Mouse (Mus musculus): ENCODE measurements around the gene Krt82. TPM values are rescaled to one million over a fixed set of nuclear protein-coding genes. Genes with fewer than 3 reads are reported as not detected.

Krt82 gene
- polyA plus RNA-seq, 1 experiment from 2014 or later = not detected

DNA sequence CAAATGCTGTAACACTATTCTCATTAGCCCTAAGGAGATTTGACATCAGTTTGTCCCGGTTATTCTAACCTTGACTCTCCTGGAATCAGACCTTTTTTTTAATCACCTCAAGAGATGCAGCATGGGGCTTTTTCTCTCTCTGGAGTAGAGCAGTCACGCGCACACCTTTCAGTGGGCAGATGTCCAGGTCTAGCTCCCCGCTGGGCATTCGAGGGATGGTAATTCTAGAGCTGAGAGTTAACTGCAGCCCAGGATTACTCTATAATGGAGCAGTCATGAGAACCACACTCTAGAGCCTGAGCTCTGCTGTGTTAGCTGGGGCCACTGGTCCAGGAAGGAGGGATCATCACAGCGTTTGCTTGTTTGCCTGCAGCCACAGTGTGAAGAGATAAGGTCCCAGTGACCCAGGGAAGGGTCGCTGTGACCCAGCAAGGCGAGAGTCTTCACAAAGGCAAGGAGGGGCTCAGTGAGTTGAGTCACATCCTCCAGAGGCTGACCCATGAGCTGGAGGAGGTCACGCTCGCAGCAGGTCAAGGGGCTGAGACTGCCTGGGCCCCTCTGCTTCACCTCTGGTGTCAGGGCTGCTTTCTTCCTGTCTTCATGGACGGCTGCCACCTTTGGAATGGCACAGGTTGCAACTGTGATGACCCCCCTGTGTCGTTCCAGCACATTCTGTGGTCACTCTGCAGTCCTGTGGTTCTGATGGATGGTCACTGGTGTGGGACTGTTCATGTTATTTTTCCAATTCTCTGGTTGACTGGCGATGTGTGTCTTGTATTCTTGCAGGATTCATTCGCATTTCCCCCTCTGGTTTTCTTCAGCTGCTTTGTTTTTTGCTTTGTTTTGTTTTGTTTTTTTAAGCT lies 43.3 kb downstream of the Krt82 start:
- Histone ChIP-seq H3K27me3 (replicated peaks) (no peaks in the 10 kb centered on the region; the same call in 1 of the 2 replicates), H3K4me3 (replicated peaks) (no peak overlapping the region), H3K36me3 (no peaks in the 10 kb centered on the region), H3K27ac (no peak overlapping the region), H3K9me3 (no peaks in the 10 kb centered on the region), H3K9ac (no peak overlapping the region), H3K4me1 (replicated peaks) (no peaks in the 10 kb centered on the region), H3K4me2 (replicated peaks) (no peak overlapping the region)
- 50% methylated on average over 14 of the region's 14 CpGs for WGBS
- no peak for ATAC-seq

DNA sequence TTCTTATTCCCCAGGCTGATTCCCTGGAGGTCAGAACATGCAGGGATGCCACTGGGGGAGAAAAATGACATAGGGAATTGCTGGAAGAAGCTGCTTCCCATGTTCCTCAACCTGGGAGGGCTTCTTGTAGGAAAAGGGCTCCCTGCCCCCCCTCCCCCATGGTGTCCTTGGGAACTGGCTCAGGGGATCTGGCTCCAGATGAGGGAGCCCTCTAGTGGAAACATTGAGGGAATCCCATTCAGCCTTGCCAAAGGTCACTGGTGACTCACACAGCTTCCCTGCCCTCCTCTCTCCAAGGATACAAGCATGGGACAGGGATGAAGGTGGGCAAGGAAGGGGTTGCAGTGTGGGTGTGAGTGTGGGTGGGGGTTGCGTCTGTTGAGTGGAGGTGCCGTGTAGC lies 53.3 kb downstream of the Krt82 start:
- H3K4me2 ChIP-seq (replicated peaks) = no peak overlapping the region
- no peak overlapping the region for H3K9ac ChIP-seq
- peak; percentile 45 for ATAC-seq
- H3K27me3 ChIP-seq (replicated peaks) = no peaks in the 10 kb centered on the region; the same call in 1 of the 2 replicates
- peaks cover 3% of the 10 kb centered on the region; the same call in 1 of the 2 replicates for H3K4me1 ChIP-seq (replicated peaks)
- H3K27ac ChIP-seq = no peak overlapping the region
- no peaks in the 10 kb centered on the region for H3K36me3 ChIP-seq
- WGBS = 72% methylated on average over 2 of the region's 2 CpGs
- no peaks in the 10 kb centered on the region for H3K9me3 ChIP-seq
- H3K4me3 ChIP-seq (replicated peaks) = no peak overlapping the region

DNA sequence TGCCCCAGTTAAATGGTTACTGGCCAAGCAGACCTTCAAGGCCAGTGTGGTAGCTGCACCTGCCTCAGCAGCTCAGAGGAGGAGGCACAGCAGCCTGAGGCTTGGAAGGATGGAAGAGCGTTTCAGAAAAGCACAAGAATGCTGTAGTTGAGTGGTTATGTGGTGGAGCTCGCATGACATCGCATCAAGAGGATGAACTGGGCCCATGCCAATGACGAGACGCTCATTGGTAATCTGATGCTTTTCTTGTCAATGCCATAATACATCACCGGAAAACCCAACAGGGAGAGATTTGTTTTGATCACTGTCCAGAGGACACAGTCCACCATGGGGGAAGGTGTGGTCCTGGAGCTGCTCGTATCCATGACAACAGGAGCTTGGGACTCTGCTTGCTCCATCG lies 55.2 kb downstream of the Krt82 start:
- ATAC-seq = no peak
- Histone ChIP-seq H3K9me3 (no peaks in the 10 kb centered on the region), H3K4me1 (replicated peaks) (peaks cover 3% of the 10 kb centered on the region; the same call in 1 of the 2 replicates), H3K4me2 (replicated peaks) (no peak overlapping the region), H3K27ac (no peak overlapping the region), H3K4me3 (replicated peaks) (no peak overlapping the region), H3K9ac (no peak overlapping the region), H3K36me3 (no peaks in the 10 kb centered on the region), H3K27me3 (replicated peaks) (no peaks in the 10 kb centered on the region)
- 81% methylated on average over 8 of the region's 8 CpGs for WGBS

DNA sequence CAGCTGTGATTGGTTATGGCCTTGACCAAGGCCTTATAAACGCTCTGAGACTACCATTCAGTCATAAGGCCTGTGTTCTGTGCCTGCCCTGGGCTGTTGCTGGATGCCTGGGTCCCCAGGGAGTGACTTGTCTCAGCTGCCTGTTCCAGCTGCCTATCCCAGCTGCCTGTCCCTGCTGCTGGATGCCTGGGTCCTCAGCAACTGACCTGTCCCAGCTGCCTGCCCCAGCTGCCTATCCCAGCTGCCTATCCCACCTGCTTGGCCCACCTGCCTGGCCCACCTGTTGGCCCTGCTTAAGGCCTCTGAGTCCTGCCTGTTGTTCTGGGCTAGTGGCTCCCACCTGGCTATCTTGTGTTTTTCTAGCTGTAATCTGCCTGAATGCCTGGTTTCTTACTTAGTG lies 56.3 kb downstream of the Krt82 start:
- H3K27me3 ChIP-seq (replicated peaks) = no peaks in the 10 kb centered on the region
- H3K4me3 ChIP-seq (replicated peaks) = no peak overlapping the region
- H3K4me2 ChIP-seq (replicated peaks) = no peak overlapping the region
- no peak overlapping the region for H3K27ac ChIP-seq
- no peaks in the 10 kb centered on the region for H3K9me3 ChIP-seq
- WGBS = 48% methylated on average over 1 of the region's 1 CpGs
- no peaks in the 10 kb centered on the region for H3K36me3 ChIP-seq
- ATAC-seq = no peak
- no peak overlapping the region for H3K9ac ChIP-seq
- peaks cover 3% of the 10 kb centered on the region; the same call in 1 of the 2 replicates for H3K4me1 ChIP-seq (replicated peaks)

DNA sequence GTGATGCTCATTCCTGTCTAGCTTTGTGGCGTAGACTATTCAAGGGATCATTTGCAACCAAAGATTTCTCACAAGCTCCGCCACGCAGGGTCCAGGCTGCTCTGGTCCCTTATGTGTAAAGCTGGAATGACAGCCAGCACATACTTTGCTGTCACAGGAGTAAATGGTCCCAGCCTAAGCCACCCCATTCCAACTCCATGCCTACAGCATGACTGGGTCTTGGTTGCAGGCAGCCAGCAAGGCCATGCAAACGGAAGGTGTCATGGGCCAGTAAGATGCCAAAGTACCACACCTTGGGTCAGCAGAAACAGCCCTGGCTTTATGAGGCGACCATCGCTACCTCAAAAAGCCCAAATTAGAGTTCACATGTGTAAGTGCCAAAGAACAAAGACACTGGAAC lies 56.8 kb downstream of the Krt82 start:
- no peak overlapping the region for H3K4me3 ChIP-seq (replicated peaks)
- 93% methylated on average over 6 of the region's 6 CpGs for WGBS
- no peaks in the 10 kb centered on the region for H3K27me3 ChIP-seq (replicated peaks)
- ATAC-seq = no peak
- no peaks in the 10 kb centered on the region for H3K9me3 ChIP-seq
- H3K27ac ChIP-seq = no peak overlapping the region
- peaks cover 3% of the 10 kb centered on the region; the same call in 1 of the 2 replicates for H3K4me1 ChIP-seq (replicated peaks)
- no peak overlapping the region for H3K9ac ChIP-seq
- H3K4me2 ChIP-seq (replicated peaks) = no peak overlapping the region
- no peaks in the 10 kb centered on the region for H3K36me3 ChIP-seq

DNA sequence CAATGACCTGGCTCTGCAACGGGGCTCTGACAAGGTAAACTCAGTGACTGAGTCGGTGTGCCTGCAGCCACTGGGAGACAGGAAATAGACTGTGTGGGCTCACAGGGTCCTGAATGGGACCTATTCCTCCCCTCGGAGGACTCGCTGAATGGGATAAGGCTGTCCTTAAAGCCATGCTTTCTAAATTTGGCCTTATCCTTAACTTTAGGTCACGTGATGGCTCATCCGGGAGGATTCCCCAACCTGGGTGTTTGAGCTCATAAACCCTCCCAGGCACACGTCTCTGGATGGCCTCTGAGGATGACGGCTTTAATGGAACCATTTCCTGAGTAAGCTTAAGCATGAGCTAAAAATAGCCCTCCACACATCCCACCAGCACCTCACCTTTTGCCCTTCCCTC lies 57.7 kb downstream of the Krt82 start:
- Histone ChIP-seq H3K9me3 (no peaks in the 10 kb centered on the region), H3K4me2 (replicated peaks) (no peak overlapping the region), H3K4me1 (replicated peaks) (peaks cover 3% of the 10 kb centered on the region; the same call in 1 of the 2 replicates), H3K4me3 (replicated peaks) (no peak overlapping the region), H3K36me3 (no peaks in the 10 kb centered on the region), H3K9ac (no peak overlapping the region), H3K27me3 (replicated peaks) (no peaks in the 10 kb centered on the region), H3K27ac (no peak overlapping the region)
- no peak; the same call in 1 of the 2 replicates for ATAC-seq
- WGBS = 29% methylated on average over 8 of the region's 8 CpGs

DNA sequence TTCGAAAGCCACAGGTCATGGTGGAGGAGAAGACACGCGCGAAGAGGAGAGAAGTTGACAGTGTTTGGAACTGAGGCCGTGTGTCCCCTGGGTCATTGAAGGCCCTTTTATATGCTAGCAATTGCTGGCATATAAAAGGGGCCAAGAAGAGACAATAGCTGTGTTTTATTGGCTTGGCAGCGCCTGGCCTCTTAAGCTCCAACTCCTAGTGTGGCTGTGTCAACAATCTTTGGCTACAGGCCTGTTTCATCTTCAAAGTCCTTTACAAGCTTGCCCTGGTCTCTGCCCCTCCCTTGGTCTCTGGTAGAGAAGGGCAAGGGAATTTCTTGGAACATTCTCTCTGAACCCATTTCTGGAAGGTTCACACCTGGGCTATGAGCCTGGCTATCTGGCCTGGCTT lies 59.0 kb downstream of the Krt82 start, which contains the start of gene Krt83:
Krt83 (minus strand) TSS at position 82 of the 400 bp plus-strand sequence.
- Histone ChIP-seq H3K9ac (no peak within 1 kb of the TSS), H3K36me3 (no peaks in the 10 kb centered on the region), H3K4me3 (replicated peaks) (no peak within 1 kb of the TSS), H3K27me3 (replicated peaks) (no peaks in the 10 kb centered on the region), H3K9me3 (no peaks in the 10 kb centered on the region), H3K27ac (no peak within 1 kb of the TSS), H3K4me1 (replicated peaks) (peaks cover 3% of the 10 kb centered on the region; the same call in 1 of the 2 replicates), H3K4me2 (replicated peaks) (no peak within 1 kb of the TSS)
- 68% methylated on average over 6 of the region's 6 CpGs for WGBS
- no peak for ATAC-seq

Other genes with a start within 250 kb of the Krt82 start
- 1.2 TPM in 2 replicates for gene Krt80, start 180.5 kb downstream of the Krt82 start, polyA plus RNA-seq (2015; fragmentation: Nextera tagmentation; extraction: Ambion mirVana)
- 134 and 137 TPM in 2 replicates for gene Krt7, start 139.6 kb downstream of the Krt82 start, polyA plus RNA-seq (2015; fragmentation: Nextera tagmentation; extraction: Ambion mirVana)
- gene Krt87, start 111.9 kb downstream of the Krt82 start, polyA plus RNA-seq (2015; fragmentation: Nextera tagmentation; extraction: Ambion mirVana) = 0.20 and 0.21 TPM in 2 replicates
- not detected in 2 replicates for gene Krt88, start 102.9 kb downstream of the Krt82 start, polyA plus RNA-seq (2015; fragmentation: Nextera tagmentation; extraction: Ambion mirVana)
- not detected in 2 replicates for gene Krt81, start 86.9 kb downstream of the Krt82 start, polyA plus RNA-seq (2015; fragmentation: Nextera tagmentation; extraction: Ambion mirVana)
- 0.14 TPM in 1 of 2 replicates, not detected in the other for gene Krt86, start 77.2 kb downstream of the Krt82 start, polyA plus RNA-seq (2015; fragmentation: Nextera tagmentation; extraction: Ambion mirVana)
- 0.19 TPM in 1 of 2 replicates, not detected in the other for gene Krt83, start 59.2 kb downstream of the Krt82 start, polyA plus RNA-seq (2015; fragmentation: Nextera tagmentation; extraction: Ambion mirVana)
- gene Gm49425, start 33.4 kb downstream of the Krt82 start, polyA plus RNA-seq (2015; fragmentation: Nextera tagmentation; extraction: Ambion mirVana) = not detected in 2 replicates
- gene Krt84, start 17.8 kb downstream of the Krt82 start, polyA plus RNA-seq (2015; fragmentation: Nextera tagmentation; extraction: Ambion mirVana) = 0.13 and 0.29 TPM in 2 replicates
- 0.09 and 0.16 TPM in 2 replicates for gene Krt90, start 12.3 kb upstream of the Krt82 start, polyA plus RNA-seq (2015; fragmentation: Nextera tagmentation; extraction: Ambion mirVana)
- gene Krt75, start 23.2 kb upstream of the Krt82 start, polyA plus RNA-seq (2015; fragmentation: Nextera tagmentation; extraction: Ambion mirVana) = not detected in 2 replicates
- gene Gm5414, start 77.5 kb upstream of the Krt82 start, polyA plus RNA-seq (2015; fragmentation: Nextera tagmentation; extraction: Ambion mirVana) = not detected in 2 replicates
- not detected in 2 replicates for gene Gm5478, start 96.7 kb upstream of the Krt82 start, polyA plus RNA-seq (2015; fragmentation: Nextera tagmentation; extraction: Ambion mirVana)
- gene Krt6b, start 129.6 kb upstream of the Krt82 start, polyA plus RNA-seq (2015; fragmentation: Nextera tagmentation; extraction: Ambion mirVana) = not detected in 2 replicates
- gene Krt6a, start 143.6 kb upstream of the Krt82 start, polyA plus RNA-seq (2015; fragmentation: Nextera tagmentation; extraction: Ambion mirVana) = 0.32 and 0.64 TPM in 2 replicates
- 0.25 and 0.87 TPM in 2 replicates for gene Krt5, start 162.2 kb upstream of the Krt82 start, polyA plus RNA-seq (2015; fragmentation: Nextera tagmentation; extraction: Ambion mirVana)
- not detected in 2 replicates for gene Krt71, start 192.4 kb upstream of the Krt82 start, polyA plus RNA-seq (2015; fragmentation: Nextera tagmentation; extraction: Ambion mirVana)
- gene Krt72, start 235.8 kb upstream of the Krt82 start, polyA plus RNA-seq (2015; fragmentation: Nextera tagmentation; extraction: Ambion mirVana) = not detected in 2 replicates

All from intestine, embryonic 15.5 days (tissue).